Mouse (Mus musculus): ENCODE data around the gene Cand2.

- TF ChIP-seq CTCF (IDR thresholded peaks at IDR 0.05; ENCODE audit: low read depth): no peak
- TF ChIP-seq EP300 (IDR thresholded peaks at IDR 0.05; ENCODE audit: low read depth): no peak
These were observed 41.9 kb upstream of the Cand2 start for GRCm38 (mm10) chr6:115732341-115732928.

Measured in heart, postnatal 0 days (tissue).